Mouse (Mus musculus): Measurements from ENCODE around the gene Limch1.

Gene Limch1

GRCm38 (mm10) chr5:66886410-66887120 is 140.9 kb downstream of the Limch1 start:
- DNase-seq: no peak

DNA sequence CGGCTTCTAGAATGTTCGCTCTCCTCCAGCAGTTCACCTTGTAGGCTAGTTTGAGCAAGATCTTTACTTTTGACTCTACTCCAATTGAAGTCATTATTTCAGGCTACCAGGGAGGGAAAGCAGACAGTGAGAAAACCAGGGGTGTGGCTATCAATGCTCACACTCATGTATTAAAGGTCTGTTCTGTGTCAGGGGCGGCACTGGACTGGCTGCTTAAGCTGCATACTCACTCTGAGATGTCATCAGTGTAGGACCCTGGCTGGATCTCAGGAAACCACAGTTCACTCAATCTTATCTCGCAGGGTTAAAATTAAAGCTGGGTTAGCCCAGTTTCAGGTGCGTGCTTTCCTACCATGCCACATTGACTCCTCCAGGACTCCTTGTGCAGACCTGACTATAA is 142.4 kb downstream of the Limch1 start:
- DNase-seq: no peak

- DNase-seq: no peak
These were observed 143.7 kb downstream of the Limch1 start for GRCm38 (mm10) chr5:66889337-66889736.

- DNase-seq: no peak
These were observed 150.0 kb downstream of the Limch1 start for GRCm38 (mm10) chr5:66895440-66896120.

GRCm38 (mm10) chr5:66897584-66897983 is 152.0 kb downstream of the Limch1 start:
- no peak for DNase-seq

DNA sequence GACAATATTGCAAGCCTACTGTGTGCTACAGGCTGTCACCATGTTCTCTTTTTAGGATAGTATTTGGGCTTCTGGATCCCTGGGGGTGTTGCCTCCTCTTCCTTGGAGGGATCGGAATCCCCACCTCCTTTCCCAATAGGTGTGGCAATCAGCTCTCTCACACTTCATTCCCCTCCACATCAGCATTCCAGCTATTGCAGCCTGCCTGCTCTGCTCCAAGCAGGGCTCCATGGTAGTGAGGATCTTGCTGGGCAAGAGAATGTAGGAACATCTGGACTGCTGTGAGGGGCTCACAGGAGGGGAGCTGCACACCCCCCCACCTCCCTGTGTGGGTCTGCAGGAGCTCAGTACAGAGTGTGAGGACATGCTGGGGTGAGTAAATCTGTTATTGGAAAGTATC is 152.6 kb downstream of the Limch1 start:
- DNase-seq: no peak

DNA sequence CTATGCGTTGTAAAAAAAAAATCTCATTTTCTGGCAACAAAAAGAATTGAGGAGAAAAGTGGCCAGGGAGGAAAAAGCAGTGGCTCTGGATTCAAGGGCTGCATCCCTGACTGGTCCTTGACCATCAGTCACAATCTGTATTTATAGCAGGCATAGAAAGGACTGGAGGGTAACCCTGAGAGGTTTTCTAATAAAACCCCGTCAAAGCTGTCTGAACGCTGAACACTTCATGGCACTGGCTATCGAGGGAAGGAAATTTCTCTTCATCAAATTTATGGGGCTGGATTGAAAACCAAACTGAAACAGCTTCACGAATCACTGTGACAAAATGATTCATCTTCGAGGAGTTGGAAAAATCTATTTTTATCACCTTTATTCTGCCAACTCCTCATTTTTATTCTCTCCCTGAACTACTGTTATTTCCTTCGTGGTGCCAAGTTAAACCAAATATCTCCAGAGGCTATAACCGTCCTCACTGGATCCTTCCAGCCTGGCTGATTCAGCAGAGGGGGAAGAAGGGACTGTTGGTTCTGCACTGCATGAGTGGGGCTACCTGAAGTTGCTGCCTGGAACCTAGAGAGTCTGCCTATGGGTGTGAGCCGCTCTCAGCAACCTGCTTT is 153.3 kb downstream of the Limch1 start:
- no peak for DNase-seq

DNA sequence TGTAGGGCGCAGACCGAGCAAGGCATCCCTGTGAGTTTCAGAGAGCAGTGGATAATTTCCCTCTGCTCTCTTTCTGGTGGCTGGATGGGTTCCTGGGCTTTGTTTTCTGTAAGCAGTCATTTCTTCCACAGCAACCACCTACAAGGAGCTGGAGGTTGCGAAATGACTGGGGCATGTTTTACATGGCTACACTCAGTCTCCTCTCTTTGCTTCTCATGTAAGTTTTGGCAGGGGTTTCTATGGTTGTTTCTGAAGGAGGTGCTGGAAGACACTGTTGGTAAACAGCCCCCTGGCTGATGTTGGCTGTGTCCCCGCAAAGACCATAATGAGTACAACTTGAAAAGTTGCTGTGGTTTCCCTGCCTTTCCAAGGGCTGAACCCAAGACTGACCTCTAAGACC is 155.5 kb downstream of the Limch1 start:
- DNase-seq: no peak

GRCm38 (mm10) chr5:66904835-66905234 is 159.2 kb downstream of the Limch1 start:
- DNase-seq: no peak

DNA sequence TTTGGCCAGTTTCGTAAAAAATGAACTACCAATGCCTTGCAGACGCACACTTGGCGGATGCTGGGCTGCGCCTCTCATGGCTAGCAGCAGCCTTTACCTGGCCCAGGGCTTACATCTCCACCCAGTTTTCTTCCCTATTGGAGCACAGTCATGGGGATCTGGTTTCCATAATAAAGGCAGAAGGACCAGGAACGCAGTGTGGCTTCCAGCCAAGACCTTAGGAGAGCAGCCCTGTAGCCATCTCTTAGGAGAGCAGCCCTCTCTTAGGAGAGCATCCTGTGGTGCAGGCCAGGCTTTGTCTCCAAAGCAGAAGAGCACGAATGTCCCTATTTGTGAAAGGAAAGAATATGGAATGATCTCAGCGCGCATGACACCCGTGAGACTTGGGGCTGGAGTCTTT is 163.3 kb downstream of the Limch1 start:
- no peak for DNase-seq

DNA sequence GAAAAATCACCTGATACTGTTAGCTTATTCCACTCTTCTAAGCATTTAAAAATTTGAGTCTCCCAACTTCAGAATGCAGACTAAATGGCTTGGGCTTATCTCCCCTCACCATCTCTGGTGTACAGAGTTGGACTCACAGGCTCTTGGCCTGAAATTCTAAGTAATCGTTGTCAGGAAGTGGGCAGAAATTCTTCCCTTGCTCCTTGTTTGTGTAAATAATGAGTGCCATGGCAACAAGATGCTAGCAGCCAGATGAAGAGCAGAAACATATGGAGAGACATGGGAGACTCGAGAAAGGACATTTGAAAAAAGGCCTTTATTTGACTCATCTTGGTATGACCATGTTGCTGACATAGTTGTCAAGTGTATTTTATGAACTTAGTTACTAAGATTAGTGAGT is 164.3 kb downstream of the Limch1 start:
- no peak for DNase-seq

GRCm38 (mm10) chr5:66910610-66911009 is 165.0 kb downstream of the Limch1 start:
- no peak for DNase-seq

DNA sequence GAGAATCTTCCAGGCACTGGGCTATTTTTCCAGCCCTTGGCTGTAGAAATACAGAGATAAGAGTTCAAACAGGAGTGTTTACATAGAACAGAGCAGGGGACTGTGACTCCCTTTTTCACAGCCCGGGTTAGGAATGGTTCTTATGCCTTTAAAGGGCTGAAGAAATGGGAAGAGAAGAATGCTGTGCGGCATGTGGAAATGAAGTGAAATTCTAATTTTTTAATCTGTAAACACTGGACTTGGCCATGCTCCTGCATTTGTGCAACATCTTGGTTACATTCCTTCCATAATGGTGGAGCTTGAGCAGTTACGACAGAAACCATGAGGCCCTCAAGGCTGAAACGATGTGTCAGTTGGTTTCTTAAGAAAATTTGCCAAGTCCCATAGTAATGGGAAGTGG is 165.4 kb downstream of the Limch1 start:
- DNase-seq: no peak

GRCm38 (mm10) chr5:66913791-66914190 is 168.2 kb downstream of the Limch1 start:
- DNase-seq: no peak

- no peak for DNase-seq
These were observed 172.0 kb downstream of the Limch1 start for GRCm38 (mm10) chr5:66917353-66918315.

GRCm38 (mm10) chr5:66918316-66919305 is 173.0 kb downstream of the Limch1 start:
- DNase-seq: no peak

- DNase-seq: no peak
These were observed 177.0 kb downstream of the Limch1 start for GRCm38 (mm10) chr5:66922582-66922981.

DNA sequence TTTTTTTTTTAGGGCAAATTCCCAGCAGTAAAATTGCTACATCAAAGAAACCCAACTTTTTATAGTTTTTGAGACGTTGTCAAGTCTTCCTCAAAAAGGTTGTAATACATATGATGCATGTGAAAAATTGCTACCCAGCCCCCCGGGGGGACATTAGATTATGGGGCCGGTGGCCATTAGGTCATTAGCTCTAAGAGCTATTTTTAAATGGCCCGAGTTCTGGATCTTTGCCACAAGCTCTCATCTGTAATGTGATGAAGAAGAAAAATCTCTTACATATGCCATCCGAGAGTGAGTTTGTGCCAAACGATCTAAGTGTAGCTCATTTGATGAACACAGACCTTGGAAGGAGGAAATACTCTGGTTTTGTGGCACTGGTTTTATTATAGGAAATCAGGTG is 183.7 kb downstream of the Limch1 start:
- DNase-seq: no peak

GRCm38 (mm10) chr5:66933134-66933804 is 187.6 kb downstream of the Limch1 start:
- DNase-seq: no peak

DNA sequence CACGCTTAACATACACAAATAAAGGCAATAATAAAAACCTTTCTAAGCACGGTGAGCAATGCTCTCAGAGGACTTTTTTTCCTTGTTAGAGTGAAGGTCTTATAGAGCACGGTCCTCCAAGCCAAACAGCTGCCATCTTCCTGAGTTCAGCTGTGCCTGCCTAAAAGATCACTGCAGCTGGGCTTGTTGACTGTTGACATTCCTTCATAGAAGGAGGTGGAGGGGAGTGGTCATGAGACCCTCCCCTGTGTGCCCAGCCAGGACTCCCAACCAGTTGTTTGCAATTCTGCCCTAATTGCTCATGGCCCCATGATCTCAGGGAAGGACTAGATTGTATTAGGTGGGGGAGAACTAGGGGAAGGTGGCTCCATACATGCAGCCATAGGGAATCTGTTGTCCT is 189.0 kb downstream of the Limch1 start:
- no peak for DNase-seq

GRCm38 (mm10) chr5:66937376-66937775 is 191.7 kb downstream of the Limch1 start:
- DNase-seq: no peak

Data from thymus, postnatal 14 days (tissue).